Mouse (Mus musculus) lung, embryonic 15.5 days (tissue): ENCODE results near the gene Cdc42bpb. TPM values are rescaled to one million over a fixed set of nuclear protein-coding genes. Genes with fewer than 3 reads are reported as not detected.

Experiments used
- ATAC-seq: fragments of 200-750 bp; cut with Nextera tagmentation; 2 replicates; pipeline ENCODE4 v1.8.0; 2017; ENCODE audit warnings: moderate number of reproducible peaks, borderline replicate concordance; ENCODE audit not compliant: low FRiP score, low TSS enrichment; ENCODE audit errors: extremely low read depth
- H3K27ac ChIP-seq: fragments of 300-500 bp; sonication (generic); 2 replicates; pipeline ENCODE4 v1.5.1; 2015; ENCODE audit warnings: moderate library complexity, mild to moderate bottlenecking, inconsistent platforms
- H3K27me3 ChIP-seq: fragments of 300-500 bp; sonication (generic); 2 replicates; pipeline ENCODE4 v1.6.1; 2015; ENCODE audit warnings: inconsistent platforms
- H3K36me3 ChIP-seq: fragments of 300-500 bp; sonication (generic); 2 replicates; pipeline ENCODE4 v1.6.1; 2015; ENCODE audit warnings: inconsistent platforms
- H3K4me1 ChIP-seq: fragments of 300-500 bp; sonication (generic); 2 replicates; pipeline ENCODE4 v1.6.1; 2015; ENCODE audit warnings: inconsistent platforms
- H3K4me2 ChIP-seq: fragments of 300-500 bp; sonication (generic); 2 replicates; pipeline ENCODE4 v1.6.1; 2015; ENCODE audit warnings: inconsistent platforms, mild to moderate bottlenecking, moderate library complexity
- H3K4me3 ChIP-seq: fragments of 300-500 bp; sonication (generic); 2 replicates; pipeline ENCODE4 v1.5.1; 2015; ENCODE audit warnings: mild to moderate bottlenecking, inconsistent platforms
- H3K9ac ChIP-seq: fragments of 300-500 bp; sonication (generic); 2 replicates; pipeline ENCODE4 v1.6.1; 2015; ENCODE audit warnings: inconsistent platforms
- H3K9me3 ChIP-seq: fragments of 300-500 bp; sonication (generic); 2 replicates; pipeline ENCODE4 v1.6.1; 2016; ENCODE audit warnings: inconsistent platforms
- WGBS: fragments of 180-500 bp; shearing (Covaris S2); methylation state at CpG from one replicate; pipeline ENCODE4 v1.1.7; 2015; 5-methylcytosine and 5-hydroxymethylcytosine counted together
- polyA plus RNA-seq: library from polyadenylated mRNA; unstranded; fragments of >200 nt; fragmentation: Nextera tagmentation; extraction: Ambion mirVana; gene quantifications from 2 replicates; pipeline ENCODE4 v1.2.1, GENCODE M21; 2015

The Cdc42bpb gene
- polyA plus RNA-seq, 1 experiment from 2014 or later: 32.2 TPM

DNA sequence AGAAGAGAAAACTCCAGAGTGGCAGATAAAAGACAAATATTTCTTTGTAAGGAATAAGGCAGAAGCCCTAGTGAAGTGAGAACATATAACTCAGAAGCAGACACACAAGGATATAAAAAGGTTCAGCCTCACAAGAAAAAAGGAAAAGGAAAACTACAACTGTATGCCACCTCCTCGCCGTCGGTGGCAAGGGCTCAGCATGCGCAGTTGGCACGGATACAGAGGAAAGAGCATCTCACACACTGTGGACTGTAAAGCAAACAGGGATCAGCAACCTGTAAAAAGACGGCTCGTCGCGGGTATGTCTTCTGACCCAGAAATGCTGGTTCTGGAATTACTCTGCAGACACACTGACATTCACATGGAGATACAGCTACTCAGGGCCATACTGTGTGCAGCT lies 45.9 kb downstream of the Cdc42bpb start:
- WGBS: 92% methylated on average over 9 of the region's 9 CpGs
- no peaks in the 10 kb centered on the region for H3K4me1 ChIP-seq
- H3K4me2 ChIP-seq: no peak overlapping the region
- ATAC-seq: no peak
- peaks cover 48% of the 10 kb centered on the region for H3K36me3 ChIP-seq
- H3K9ac ChIP-seq: no peak overlapping the region
- H3K27ac ChIP-seq: no peak overlapping the region
- no peaks in the 10 kb centered on the region for H3K9me3 ChIP-seq
- no peak overlapping the region for H3K4me3 ChIP-seq
- no peaks in the 10 kb centered on the region for H3K27me3 ChIP-seq

DNA sequence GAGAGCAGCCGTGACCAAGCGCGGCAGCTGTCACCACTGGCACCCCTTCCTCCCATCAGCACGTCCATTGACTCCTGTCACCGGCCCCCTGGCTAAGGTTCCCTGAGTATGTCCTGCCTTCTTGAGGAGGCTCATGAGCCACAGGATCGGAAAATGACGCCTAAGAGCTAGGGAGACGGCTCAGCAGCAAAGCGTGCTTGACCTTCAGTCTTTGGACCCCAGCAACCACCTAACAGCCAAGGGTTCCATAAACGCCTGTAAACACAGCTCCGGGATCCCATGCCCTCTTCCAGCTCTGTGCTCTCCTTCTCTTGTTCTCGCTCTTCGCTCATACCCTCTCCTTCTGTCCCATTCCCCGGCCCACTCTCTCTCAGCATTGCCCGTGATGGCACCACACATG lies 48.2 kb downstream of the Cdc42bpb start:
- H3K4me3 ChIP-seq: no peak overlapping the region
- H3K27ac ChIP-seq: no peak overlapping the region
- peaks cover 53% of the 10 kb centered on the region for H3K36me3 ChIP-seq
- H3K27me3 ChIP-seq: no peaks in the 10 kb centered on the region
- H3K4me2 ChIP-seq: no peak overlapping the region
- H3K9me3 ChIP-seq: no peaks in the 10 kb centered on the region
- ATAC-seq: no peak
- WGBS: 91% methylated on average over 15 of the region's 15 CpGs
- H3K4me1 ChIP-seq: no peaks in the 10 kb centered on the region
- no peak overlapping the region for H3K9ac ChIP-seq

DNA sequence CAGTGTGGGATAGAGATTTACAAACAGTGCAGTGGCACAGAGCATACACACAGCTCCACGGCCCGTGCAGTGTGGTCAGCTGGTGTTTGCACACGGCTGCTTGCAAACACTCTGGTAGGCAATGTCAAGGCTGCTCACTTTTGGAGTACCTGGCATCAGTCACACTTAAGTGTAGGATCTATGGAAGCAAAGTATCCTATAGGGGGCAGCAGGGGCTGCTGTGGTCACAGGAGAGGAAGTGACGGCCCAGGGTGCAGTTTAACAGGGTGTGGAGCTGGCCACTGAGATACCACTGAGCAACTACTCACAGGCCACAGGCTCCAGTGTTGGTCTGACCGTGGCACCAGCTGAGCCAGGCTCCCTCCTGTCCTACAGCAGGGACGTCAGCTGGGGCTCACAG lies 49.2 kb downstream of the Cdc42bpb start:
- H3K27ac ChIP-seq: no peak overlapping the region
- no peaks in the 10 kb centered on the region for H3K4me1 ChIP-seq
- H3K27me3 ChIP-seq: no peaks in the 10 kb centered on the region
- no peak overlapping the region for H3K4me3 ChIP-seq
- no peak overlapping the region for H3K9ac ChIP-seq
- no peak for ATAC-seq
- 80% methylated on average over 6 of the region's 6 CpGs for WGBS
- peaks cover 58% of the 10 kb centered on the region for H3K36me3 ChIP-seq
- H3K4me2 ChIP-seq: no peak overlapping the region
- H3K9me3 ChIP-seq: no peaks in the 10 kb centered on the region

DNA sequence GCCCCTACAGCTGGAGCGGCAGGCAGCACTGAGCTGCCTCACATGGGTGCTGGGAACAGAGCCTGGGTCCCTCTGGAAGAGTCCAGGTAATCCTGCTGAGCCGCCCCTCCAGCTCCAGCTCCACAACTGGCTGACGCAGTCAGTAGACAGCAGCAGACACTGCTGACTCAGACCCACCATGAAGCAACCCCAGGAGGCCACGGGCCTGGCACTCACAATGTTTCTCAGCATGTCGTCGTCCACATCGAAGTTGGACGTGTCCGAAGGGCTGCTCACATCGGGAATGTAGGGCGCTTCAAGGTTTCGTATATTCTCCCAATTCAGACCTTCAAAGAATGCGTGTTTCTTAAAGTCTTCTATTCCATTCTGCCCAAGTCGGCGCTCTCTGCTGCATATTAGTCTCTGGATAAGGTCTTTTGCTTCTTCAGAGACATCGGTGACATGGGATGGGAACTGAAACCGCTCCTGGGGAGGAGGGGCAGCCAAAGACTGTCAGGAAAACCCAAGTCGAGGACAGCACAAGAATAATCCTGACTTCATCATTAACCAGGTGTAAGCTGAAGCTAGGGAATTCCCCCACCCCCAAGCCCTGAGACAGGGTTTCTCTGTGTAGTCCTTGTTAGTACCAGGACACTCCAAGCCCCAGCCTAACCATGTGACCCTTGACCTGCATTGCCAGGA lies 51.6 kb downstream of the Cdc42bpb start:
- Histone ChIP-seq H3K27ac (no peak overlapping the region), H3K4me3 (no peak overlapping the region), H3K4me2 (no peak overlapping the region), H3K4me1 (peaks cover under 1% of the 10 kb centered on the region; the same call in 1 of the 2 replicates), H3K27me3 (no peaks in the 10 kb centered on the region), H3K9me3 (no peaks in the 10 kb centered on the region), H3K9ac (no peak overlapping the region), H3K36me3 (peaks cover 79% of the 10 kb centered on the region)
- WGBS: 89% methylated on average over 18 of the region's 18 CpGs
- no peak for ATAC-seq

GRCm38 (mm10) chr12:111324949-111325348 lies 52.6 kb downstream of the Cdc42bpb start:
- no peak overlapping the region for H3K4me3 ChIP-seq
- ATAC-seq: no peak
- no peaks in the 10 kb centered on the region for H3K9me3 ChIP-seq
- no peaks in the 10 kb centered on the region for H3K27me3 ChIP-seq
- no peak overlapping the region for H3K4me2 ChIP-seq
- H3K27ac ChIP-seq: no peak overlapping the region
- H3K9ac ChIP-seq: no peak overlapping the region
- peaks cover 87% of the 10 kb centered on the region for H3K36me3 ChIP-seq
- peaks cover 4% of the 10 kb centered on the region; the same call in 1 of the 2 replicates for H3K4me1 ChIP-seq
- 89% methylated on average over 12 of the region's 12 CpGs for WGBS

DNA sequence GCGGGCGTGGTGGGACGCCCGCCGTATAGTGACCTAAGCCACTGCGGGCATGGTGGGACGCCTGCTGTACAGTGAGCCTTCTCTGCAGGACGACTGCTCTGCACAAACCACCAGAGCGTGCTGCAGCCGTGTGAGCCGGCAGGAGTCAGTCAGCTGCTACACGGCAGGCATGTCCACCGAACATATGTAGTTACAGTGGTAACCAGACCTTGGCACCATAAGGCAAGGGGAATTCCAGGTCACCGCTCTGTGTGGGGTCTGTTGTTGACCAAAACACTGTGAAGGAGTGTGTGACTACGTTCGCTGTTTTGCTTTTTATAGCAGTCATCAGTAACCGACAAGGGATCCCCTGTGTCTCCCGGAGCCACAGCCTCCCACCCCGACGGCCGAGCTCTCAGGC lies 53.0 kb downstream of the Cdc42bpb start:
- no peaks in the 10 kb centered on the region for H3K9me3 ChIP-seq
- no peak overlapping the region for H3K4me3 ChIP-seq
- no peaks in the 10 kb centered on the region for H3K27me3 ChIP-seq
- no peak overlapping the region for H3K9ac ChIP-seq
- peaks cover 8% of the 10 kb centered on the region; the same call in 1 of the 2 replicates for H3K4me1 ChIP-seq
- H3K4me2 ChIP-seq: no peak overlapping the region
- WGBS: 96% methylated on average over 21 of the region's 21 CpGs
- no peak for ATAC-seq
- peaks cover 91% of the 10 kb centered on the region for H3K36me3 ChIP-seq
- no peak overlapping the region for H3K27ac ChIP-seq

GRCm38 (mm10) chr12:111323423-111323822 lies 54.1 kb downstream of the Cdc42bpb start:
- H3K4me2 ChIP-seq: no peak overlapping the region
- no peaks in the 10 kb centered on the region for H3K9me3 ChIP-seq
- 75% methylated on average over 4 of the region's 4 CpGs for WGBS
- H3K4me3 ChIP-seq: no peak overlapping the region
- no peak for ATAC-seq
- H3K27ac ChIP-seq: no peak overlapping the region
- peaks cover 8% of the 10 kb centered on the region; the same call in 1 of the 2 replicates for H3K4me1 ChIP-seq
- peaks cover 93% of the 10 kb centered on the region for H3K36me3 ChIP-seq
- H3K9ac ChIP-seq: no peak overlapping the region
- H3K27me3 ChIP-seq: no peaks in the 10 kb centered on the region

DNA sequence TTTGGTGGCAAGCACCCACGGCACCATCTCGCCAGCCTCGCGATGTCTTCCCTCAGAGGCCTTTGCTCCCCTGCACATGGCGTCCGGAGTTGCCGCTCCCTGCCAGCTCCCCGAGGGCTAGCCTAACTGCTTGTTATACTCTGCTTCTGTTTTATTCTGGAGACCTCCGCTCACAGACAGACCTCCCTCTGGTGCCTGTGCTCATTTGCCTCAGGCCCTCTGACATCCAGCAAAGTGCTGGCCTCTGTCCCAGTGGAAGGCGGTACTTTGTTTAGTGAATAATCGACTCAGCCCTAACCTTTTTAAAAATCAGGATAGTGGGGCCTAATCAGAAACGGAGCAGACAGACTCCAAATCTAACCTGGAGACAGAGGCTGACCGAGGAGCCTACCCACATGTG lies 55.7 kb downstream of the Cdc42bpb start:
- H3K27ac ChIP-seq: no peak overlapping the region
- no peak overlapping the region for H3K4me3 ChIP-seq
- WGBS: 78% methylated on average over 13 of the region's 13 CpGs
- no peaks in the 10 kb centered on the region for H3K27me3 ChIP-seq
- H3K9ac ChIP-seq: no peak overlapping the region
- ATAC-seq: no peak
- no peak overlapping the region for H3K4me2 ChIP-seq
- no peaks in the 10 kb centered on the region for H3K9me3 ChIP-seq
- peaks cover 8% of the 10 kb centered on the region; the same call in 1 of the 2 replicates for H3K4me1 ChIP-seq
- peaks cover 96% of the 10 kb centered on the region for H3K36me3 ChIP-seq

- Histone ChIP-seq H3K4me3 (no peak overlapping the region), H3K27me3 (no peaks in the 10 kb centered on the region), H3K4me2 (no peak overlapping the region), H3K36me3 (peaks cover 97% of the 10 kb centered on the region), H3K27ac (no peak overlapping the region), H3K9ac (no peak overlapping the region), H3K9me3 (no peaks in the 10 kb centered on the region), H3K4me1 (peaks cover 8% of the 10 kb centered on the region; the same call in 1 of the 2 replicates)
- 47% methylated on average over 12 of the region's 12 CpGs for WGBS
- ATAC-seq: peak; percentile 79
These were observed 57.0 kb downstream of the Cdc42bpb start for GRCm38 (mm10) chr12:111320549-111320948.

DNA sequence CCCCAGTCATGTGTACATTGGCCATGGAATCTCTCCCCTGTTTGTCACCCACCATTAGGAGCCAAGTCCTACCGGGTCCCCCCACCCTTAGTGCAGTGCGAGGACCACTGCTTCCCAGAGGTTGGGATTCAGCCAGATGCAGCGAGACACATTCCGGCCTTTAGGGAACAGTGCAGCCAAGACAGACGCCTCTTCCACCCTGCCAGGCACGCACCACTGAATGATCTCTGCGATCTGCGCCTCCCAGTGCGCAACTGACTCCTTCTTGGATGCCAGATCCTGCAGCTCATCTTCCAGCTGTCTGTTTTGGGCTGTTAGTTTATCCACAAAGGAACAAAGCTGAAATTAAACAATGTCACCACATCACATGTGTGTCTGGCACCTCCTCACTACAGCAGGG lies 59.8 kb downstream of the Cdc42bpb start:
- Histone ChIP-seq H3K4me3 (no peak overlapping the region), H3K4me2 (no peak overlapping the region), H3K27me3 (no peaks in the 10 kb centered on the region), H3K9ac (no peak overlapping the region), H3K27ac (no peak overlapping the region), H3K9me3 (no peaks in the 10 kb centered on the region), H3K4me1 (peaks cover 8% of the 10 kb centered on the region; the same call in 1 of the 2 replicates), H3K36me3 (peaks cover 97% of the 10 kb centered on the region)
- 87% methylated on average over 9 of the region's 9 CpGs for WGBS
- ATAC-seq: no peak

GRCm38 (mm10) chr12:111314273-111314672 lies 63.2 kb downstream of the Cdc42bpb start:
- Histone ChIP-seq H3K27ac (no peak overlapping the region), H3K9me3 (no peaks in the 10 kb centered on the region), H3K36me3 (peaks cover 99% of the 10 kb centered on the region), H3K27me3 (no peaks in the 10 kb centered on the region), H3K4me2 (no peak overlapping the region), H3K9ac (no peak overlapping the region), H3K4me1 (no peaks in the 10 kb centered on the region), H3K4me3 (no peak overlapping the region)
- ATAC-seq: no peak
- WGBS: 83% methylated on average over 7 of the region's 7 CpGs

GRCm38 (mm10) chr12:111311775-111312174 lies 65.7 kb downstream of the Cdc42bpb start:
- no peaks in the 10 kb centered on the region for H3K4me1 ChIP-seq
- H3K36me3 ChIP-seq: peaks cover 97% of the 10 kb centered on the region
- no peak overlapping the region for H3K4me2 ChIP-seq
- 91% methylated on average over 10 of the region's 10 CpGs for WGBS
- H3K9ac ChIP-seq: no peak overlapping the region
- no peaks in the 10 kb centered on the region for H3K27me3 ChIP-seq
- no peaks in the 10 kb centered on the region for H3K9me3 ChIP-seq
- H3K27ac ChIP-seq: no peak overlapping the region
- H3K4me3 ChIP-seq: no peak overlapping the region
- no peak for ATAC-seq
